Mouse (Mus musculus) frontal cortex, adult (tissue): ENCODE measurements around the gene Rras.
A peak's percentile ranks its signal among the peaks of the same experiment; 100 is the strongest.

Experiments used
- ATAC-seq: cut with Nextera tagmentation; 2 replicates; pipeline ENCODE4 v1.9.2; 2017; ENCODE audit warnings: mild to moderate bottlenecking, moderate library complexity, mixed read lengths; ENCODE audit not compliant: low TSS enrichment

Gene Rras

GRCm38 (mm10) chr7:45052181-45052861 lies 34.6 kb downstream of the Rras start:
- no peak for ATAC-seq

- no peak for ATAC-seq
Measured at GRCm38 (mm10) chr7:45052862-45053116, 35.0 kb downstream of the Rras start, which contains the start of gene Prr12. Gene Prr12, minus strand, starts transcription at chr7:45052881.

- ATAC-seq = peak; percentile 50
Measured at GRCm38 (mm10) chr7:45053117-45053930, 35.6 kb downstream of the Rras start.

- peak; percentile 87 for ATAC-seq
Measured at GRCm38 (mm10) chr7:45053931-45054510, 36.3 kb downstream of the Rras start.

- no peak for ATAC-seq
Measured at GRCm38 (mm10) chr7:45056329-45056971, 38.7 kb downstream of the Rras start.

- ATAC-seq = no peak
Measured at GRCm38 (mm10) chr7:45056972-45057348, 39.2 kb downstream of the Rras start.

- no peak for ATAC-seq
Measured at GRCm38 (mm10) chr7:45058607-45059571, 41.1 kb downstream of the Rras start.

GRCm38 (mm10) chr7:45060632-45061122 lies 42.9 kb downstream of the Rras start:
- no peak for ATAC-seq

- no peak for ATAC-seq
Measured at GRCm38 (mm10) chr7:45061532-45062075, 43.8 kb downstream of the Rras start.

- peak; percentile 91 for ATAC-seq
Measured at GRCm38 (mm10) chr7:45062239-45062835, 44.6 kb downstream of the Rras start, which contains the start of the genes Nosip and Prrg2. Gene Nosip, plus strand, starts transcription at chr7:45062429. Gene Prrg2, minus strand, starts transcription at chr7:45062677.

- ATAC-seq = no peak
Measured at GRCm38 (mm10) chr7:45067190-45067999, 49.6 kb downstream of the Rras start.

GRCm38 (mm10) chr7:45068000-45068318 lies 50.2 kb downstream of the Rras start:
- no peak for ATAC-seq

GRCm38 (mm10) chr7:45069671-45070070 lies 51.9 kb downstream of the Rras start:
- no peak for ATAC-seq
